Mouse (Mus musculus): Measurements from ENCODE around the gene Tmprss9.
A peak's percentile ranks its signal among the peaks of the same experiment; 100 is the strongest.

Tmprss9 gene

DNA sequence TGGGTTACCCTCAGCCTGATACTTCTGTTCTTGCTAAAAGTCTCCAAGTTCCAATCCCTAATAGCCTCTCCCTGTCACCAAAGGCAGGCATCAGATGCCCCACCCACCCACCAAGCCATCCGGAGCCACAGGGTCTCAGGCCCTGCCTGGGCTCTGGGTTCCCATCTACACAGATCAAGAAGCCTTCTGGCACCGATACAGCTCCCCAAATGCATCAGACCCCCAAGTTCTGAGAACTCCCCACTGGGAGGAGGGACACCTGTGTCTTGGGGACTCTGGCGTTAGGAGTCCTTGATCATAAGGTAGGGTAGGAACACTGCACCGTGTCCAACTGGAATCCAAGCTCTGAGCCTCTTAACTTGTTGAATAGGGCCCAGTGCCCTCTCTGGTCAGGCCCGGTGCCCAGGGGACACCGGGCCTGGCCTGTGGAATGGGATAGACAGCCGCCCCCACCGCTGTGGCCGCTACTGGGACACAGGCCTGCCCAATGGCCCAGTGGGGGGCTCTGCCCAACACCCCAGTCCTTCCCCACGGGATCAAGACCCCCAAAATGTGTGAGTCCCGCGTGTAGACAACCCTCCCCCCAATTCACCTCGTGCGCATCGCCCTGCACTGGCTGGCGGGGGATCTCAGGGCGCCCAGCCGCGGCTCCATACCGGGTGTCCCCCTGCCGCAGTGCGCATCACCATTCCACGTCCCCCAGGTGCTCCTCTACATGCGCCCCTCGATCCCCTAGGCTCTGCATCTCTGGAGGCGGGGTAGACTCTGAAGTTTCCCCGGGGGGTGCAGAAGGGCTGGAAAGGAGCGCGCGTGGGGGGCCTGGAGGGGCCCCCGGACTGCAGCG lies 28.3 kb upstream of the Tmprss9 start:
- no peak for DNase-seq

DNA sequence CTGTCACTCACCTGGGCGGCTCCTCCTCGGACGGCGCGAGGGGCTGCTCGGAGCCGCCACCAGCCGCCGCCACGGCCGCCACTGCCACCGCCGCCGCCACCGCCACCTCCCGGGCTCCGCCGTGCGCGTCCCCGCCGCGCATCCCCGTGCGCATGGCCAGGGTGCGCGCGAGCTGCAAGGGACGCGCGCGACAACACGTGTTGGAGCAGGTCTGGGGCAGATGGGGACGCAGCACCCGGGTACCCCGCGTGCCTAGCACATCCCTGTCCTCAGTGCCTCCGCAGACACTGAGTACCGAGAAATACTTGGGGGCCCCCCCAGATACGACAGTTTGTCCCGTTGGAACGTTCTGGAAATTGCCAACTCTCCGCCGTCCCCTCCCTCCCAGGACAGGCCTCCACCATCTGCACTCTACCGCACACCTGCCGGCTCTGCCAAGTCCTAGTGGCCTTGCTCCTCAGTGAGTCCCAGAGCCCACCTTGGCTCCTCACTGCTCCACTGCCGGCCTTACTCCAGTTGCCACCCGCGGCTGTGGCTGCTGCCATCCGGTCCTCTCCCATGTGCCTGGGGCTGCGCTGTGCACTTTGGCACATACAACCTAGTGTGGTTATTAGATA lies 27.6 kb upstream of the Tmprss9 start, which contains the start of gene Lingo3:
Gene Lingo3, minus strand, starts transcription at position 109 of the 617 bp plus-strand sequence.
- peak; percentile 72 for DNase-seq

DNA sequence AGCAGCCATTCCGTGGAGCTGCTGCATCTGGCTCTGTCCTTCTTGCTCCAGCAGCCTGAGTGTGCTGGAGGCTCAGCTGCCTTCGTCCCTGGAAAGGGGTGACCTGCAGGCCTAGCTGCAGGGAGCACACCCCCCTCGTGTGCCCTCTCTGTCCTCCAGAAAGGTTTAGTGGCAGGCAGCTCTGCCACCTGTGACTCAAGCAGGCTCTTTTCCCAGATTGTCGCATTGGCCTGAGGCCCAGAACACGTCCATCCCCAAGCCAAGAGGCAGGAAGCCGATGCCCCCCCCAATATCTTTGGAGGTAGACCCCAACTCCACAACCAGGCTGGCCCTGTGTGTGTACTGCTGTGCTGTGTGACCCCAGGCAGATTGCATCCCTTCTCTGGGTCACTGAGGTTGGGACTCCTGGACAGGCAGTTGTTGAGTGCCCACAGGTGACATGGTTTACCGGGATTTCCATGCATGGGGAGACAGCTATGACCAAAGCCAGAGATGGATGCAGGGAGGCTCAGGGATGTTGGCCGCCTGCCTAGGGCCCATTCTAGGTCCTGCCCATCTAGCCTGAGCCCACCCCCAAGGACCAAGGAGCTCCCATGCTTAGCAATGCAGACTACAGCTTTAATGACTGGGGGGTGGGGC lies 26.5 kb upstream of the Tmprss9 start:
- no peak for DNase-seq

DNA sequence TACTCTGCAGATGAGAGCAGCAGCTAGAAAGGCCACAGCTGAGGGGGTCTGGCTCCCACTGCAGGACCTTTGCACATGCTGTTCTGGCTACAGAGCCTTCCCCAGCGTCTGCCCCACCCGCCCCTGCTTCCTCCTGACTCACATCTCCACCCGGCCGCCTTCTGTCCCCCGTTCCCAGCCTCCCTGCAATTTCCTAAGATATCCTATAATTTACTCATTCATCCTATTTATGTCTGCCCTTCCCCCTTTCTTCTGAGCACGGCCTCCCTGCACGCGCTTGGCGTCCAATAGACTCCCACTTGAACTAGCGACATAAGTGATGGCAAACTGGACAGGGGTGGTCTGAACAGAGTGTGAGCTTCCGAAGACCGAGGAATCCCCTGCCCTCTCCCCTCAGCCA lies 25.9 kb upstream of the Tmprss9 start:
- no peak for DNase-seq

DNA sequence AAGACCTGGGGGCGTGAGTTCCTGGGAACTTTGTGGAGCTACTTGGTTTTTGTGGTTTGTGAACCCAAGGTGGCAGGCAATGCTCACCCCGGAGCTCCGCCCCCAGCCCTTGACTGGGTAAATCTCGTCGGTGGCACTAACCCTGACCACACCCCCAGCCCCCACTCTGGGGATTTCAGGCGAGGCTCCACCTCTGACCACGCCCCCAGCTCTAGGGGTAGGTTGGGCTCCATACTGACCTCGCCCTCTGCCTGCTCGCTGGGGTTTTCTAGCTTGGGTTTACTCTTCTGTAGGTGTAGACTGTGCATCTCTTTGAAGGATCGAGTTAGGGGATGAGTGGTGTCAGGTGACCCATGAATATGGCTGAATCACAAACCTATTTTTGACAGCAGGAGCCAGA lies 23.1 kb upstream of the Tmprss9 start:
- DNase-seq: no peak

DNA sequence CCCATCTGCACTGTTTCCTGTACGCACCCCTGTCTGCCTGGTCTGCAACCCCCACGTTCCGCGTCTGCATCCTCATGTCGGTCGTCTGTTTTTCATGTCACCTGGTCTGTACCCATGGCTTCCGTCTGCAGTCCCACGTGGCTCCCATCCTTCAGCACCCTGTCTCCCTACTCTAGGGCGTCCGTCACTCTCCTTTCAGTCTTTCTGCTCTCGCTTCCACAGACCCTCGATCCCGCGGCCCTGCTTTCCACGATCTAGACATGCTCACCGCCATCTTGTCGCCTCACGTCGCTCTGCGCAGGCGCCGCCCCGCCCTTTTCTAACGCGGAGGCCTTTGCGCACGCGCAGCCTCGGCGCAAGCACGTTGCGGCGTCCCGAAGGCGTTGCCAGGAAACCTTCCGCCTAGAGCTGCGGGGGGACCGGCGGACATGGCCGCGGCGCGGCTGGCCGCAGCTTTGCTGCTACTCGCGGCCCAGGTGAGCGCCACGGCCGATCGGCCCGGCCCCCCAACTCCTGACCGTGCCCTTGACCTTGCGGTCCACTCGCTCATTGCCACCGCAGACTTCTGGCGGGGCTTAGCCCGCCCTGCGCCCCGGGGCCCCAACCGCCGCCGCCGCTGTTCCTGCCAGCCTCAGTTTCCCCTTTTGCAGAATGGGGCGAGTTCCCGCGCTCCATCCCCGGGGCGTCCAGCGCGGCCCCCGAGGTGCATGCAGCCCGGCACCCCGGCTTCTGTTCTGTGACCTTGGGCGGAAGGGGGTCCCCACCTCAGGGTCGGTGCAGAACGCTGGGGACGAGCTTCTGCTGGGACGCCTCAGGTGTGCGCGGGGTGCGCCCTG lies 16.5 kb upstream of the Tmprss9 start, which contains the start of the genes Lsm7 and Sppl2b:
Gene Lsm7, minus strand, starts transcription at position 297 of the 836 bp plus-strand sequence.
Gene Sppl2b, plus strand, starts transcription at position 363 of the 836 bp plus-strand sequence.
- peak; percentile 98 for DNase-seq

DNA sequence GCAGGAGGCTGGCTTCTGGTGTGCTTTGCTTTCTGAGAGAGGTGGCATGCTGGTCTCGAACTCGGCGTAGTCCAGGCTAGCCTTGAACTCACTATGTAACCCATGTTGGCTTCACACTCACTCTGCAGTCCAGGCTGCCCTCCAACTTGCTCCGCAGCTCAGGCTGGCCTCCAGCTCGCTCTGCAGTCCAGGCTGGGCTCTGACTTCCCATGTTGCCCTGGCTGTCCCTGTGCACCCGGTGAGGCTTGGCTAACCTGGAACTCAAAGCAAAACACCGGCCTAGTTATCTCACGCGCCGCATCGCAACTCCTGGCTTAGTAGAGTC lies 15.9 kb upstream of the Tmprss9 start:
- no peak for DNase-seq

DNA sequence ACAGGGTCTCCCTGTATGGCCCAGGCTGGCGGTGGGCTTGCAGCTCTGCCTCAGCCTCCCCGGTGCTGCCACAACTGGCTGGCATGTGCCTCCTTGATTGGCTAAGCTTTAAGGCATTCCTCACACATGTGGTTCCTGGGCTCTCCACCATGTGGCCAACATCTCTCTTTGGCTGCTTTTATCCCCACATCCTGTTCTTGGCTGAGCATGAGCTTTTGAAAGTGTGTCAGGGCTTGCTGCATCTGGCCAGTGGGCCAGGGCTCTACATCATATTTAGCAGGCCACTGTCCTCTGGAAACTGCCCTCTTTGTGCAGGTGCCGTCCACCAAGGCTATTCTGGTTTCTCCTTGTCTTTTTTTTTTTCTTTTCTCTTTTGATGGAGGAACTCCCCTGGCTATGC lies 15.4 kb upstream of the Tmprss9 start:
- no peak for DNase-seq

DNA sequence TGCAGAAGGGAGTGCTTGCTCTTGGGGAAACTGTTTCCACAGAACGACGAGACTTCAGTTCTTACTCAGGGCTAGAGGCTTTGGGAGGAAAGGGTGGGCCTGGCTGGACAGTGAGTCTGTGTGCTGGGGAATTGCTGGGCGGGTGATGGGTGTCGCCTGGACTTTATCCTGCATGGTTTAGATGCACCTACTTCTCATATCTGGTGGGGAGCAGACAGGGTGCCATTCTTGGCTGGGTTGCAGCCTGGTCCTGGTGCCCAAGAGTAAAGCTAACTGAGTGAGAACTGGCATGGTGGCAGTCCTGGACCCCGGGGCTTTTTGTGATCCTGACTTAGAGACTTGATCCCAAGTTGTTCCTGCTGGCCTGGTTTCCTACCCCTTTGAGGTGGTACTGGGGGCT lies 14.7 kb upstream of the Tmprss9 start:
- DNase-seq: no peak

DNA sequence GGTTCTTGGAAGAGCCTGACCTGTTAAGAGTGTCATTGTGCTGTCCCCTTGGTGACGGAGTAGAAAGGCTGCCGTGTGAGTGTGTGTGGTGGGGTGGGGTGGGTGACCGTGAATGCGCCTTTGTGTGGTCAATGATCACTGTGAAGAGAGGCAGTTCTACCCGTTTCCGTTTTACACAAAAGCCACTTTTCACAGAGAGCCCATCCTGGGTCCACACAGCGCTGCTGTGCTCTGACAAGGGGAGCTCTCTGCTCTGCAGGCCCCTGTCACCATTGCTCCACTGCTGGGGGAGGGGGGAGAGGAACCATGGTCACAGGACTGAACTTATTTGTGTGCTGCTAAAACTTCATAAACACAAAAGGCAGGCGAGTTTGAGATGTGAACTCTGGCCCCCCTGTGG lies 14.3 kb upstream of the Tmprss9 start:
- no peak for DNase-seq

DNA sequence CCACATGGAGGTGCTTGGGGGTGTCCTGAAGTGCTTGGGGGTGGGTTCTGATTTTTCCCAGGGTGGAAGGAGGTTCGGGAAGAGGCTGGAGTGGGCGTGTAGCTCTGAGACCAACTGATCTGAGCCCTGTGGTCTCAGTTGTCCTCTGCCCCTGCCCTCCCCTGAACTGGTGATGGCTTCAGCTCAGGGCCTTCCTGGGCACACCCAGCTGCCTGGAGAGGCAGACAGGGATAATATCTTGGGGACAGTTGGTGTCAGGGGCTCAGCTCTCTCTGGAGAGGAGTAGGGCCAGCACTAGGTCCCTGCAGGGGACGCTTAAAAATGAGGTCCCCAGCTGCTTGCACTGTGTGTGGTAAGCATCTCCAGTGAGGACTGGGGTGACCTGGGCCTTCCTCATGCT lies 13.8 kb upstream of the Tmprss9 start:
- DNase-seq: no peak

DNA sequence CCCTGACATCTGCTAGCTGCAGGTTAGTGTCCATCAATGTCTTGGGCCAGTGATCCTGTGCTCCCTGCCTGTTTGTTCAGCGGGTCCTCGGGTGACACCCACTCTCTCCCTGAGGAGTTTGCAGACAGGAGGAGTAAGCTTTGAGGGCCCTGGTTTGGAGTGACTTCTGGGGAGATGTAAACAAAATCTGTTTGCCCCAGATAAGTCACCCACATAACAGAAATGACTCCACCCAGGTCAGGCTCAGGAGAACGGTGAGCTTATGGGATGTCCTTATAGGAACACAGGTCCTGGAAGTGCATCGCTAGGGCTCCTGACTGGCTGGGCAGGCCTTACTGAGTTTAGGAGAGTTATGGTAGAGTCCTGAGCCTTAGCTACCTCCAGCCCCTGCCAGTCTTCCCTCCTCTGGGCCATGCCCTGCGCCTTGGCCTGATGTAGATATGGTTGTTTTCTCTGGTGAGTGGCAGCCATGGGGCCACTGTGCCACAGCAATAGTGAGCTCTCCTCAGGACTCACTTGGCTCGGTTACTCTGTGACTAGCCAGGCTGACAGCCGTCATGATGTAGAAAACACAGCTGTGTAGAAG lies 13.2 kb upstream of the Tmprss9 start:
- no peak for DNase-seq

DNA sequence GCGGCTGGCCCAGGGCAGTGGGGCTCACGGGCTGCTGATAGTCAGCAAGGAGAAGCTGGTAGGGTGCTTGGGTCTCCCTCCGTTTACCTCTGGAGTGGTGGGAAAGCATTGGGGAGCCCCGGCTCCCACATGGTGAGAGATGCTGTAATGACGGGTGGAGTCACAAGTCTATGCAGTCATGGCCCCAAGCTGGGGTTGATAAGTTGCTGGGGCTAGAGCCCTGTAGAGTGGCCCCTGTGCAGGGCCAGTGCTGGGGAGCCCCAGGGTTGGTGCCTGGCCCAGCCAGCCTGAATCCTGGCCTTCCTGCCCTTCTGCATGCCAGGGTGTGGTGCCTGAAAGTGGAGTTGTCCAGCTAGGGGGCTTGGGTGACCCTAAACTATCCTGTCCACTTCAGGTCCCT lies 9.3 kb upstream of the Tmprss9 start:
- DNase-seq: no peak

DNA sequence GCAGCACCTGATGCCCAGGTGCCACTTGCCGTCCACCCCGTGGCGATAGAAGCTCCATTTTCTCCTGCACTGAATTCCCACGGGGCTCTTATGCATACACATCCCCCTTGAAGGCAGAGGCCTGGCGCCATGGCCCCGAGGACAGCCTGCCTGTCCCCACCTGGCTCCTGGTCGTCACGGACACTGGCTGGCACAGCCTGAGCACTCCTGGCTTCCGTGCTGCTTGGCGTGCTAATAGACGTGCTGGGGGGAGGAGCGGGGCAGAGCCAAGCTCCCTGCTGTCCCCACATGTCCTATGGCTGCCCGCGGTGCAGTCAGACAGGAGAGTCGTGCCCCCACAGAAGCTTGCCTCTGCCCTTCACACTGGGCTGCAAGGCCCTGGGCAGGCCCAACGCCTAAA lies 7.2 kb upstream of the Tmprss9 start:
- no peak for DNase-seq

DNA sequence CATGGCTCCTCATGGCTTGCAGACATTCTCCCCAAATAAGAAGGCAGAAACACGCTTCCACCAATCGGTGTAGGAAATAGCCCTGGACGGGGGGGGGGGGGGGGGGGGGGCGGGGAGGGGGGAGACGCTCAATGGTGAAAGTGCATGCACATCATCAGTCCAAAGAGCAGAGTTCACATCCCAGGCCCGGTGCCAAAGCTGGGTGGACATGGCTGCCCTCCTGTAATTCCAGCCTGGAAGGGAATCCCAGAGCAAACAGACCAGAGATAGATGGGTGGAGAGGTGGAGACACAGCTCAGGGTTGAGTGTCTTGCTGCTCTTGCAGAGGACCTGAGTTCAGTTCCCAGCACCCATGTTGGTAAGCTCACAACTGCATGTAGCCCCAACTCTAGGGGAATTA lies 655 bp upstream of the Tmprss9 start:
- DNase-seq: no peak

DNA sequence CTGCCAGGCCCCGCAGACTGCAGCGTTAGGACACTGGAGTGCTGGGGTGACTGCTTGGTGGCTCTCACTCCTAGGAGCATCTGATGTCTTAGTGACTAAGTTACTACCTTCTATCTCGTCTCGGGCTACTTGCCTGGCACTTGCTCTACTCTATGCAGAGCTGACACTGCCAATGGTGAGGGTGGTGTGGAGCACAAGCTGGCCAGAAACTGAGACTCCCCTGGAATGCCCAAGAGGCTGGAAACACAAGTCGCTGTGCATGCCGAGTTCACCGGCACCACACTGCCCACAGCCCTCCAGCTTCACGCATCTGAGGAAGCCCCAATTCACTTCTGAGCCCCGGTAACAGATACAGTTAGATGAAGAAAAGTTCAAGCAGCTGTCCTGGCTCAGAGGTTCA lies 2.4 kb downstream of the Tmprss9 start:
- no peak for DNase-seq

DNA sequence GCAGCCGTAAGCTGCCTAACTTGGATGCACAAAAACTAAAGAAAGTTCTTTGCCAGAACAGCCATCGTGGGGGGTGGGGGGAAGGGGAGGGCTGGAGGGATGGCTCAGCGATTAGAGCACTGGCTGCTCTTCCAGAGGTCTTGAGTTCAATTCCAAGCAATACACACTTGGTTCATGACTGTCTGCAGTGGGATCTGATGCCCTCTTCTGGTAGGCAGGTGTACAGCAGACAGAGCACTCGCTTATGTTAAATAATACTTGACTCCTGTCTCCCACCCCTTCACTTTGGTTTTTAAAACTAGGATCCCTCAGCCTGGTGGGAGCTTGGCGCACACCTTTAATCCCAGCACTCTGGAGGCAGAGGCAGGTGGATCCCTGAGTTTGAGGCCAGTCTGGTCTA lies 4.4 kb downstream of the Tmprss9 start:
- DNase-seq: peak; percentile 45

DNA sequence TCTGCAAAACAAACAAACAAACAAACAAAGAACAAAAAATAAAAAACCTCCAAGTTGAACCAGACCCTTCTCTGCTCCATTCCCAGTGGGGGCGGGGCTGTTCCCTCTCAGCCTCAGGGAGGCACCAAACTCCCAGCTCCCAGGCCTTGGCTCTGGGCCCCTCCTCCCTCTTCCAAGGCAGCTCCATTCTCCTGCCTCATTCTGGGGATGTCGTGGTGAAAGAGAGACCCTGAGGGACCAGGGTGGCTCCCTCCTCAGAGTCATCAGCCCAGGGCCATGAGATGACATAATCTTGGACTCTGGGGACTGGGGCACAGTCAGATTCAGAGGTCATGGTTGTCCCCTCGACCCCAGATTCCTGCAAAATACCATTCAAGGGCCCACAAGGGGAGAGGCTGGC lies 4.9 kb downstream of the Tmprss9 start:
- DNase-seq: no peak

DNA sequence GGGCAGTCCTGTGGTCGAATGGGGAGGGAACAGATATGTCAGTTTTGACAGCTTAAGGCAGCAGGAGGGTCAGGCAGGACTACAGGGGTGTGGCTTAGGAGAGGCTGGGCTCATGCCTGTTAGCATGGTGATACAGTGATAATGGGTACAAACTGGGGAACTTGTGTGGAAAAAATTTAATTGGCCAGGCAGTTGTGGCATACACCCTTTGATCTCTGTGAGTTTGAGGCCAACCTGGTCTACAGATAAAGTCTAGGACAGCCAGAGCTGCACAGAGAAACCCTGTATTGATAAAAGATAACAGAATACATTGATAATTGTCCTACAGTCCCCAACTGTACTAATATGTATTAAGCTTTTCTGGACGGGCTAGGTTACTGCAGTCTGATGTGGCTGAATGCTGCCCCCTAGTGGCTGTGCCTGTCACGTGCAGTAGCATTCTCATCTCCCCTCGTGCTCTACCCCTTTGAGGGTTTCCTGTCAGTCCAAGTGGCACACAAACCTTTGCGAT lies 8.5 kb downstream of the Tmprss9 start:
- DNase-seq: no peak

DNA sequence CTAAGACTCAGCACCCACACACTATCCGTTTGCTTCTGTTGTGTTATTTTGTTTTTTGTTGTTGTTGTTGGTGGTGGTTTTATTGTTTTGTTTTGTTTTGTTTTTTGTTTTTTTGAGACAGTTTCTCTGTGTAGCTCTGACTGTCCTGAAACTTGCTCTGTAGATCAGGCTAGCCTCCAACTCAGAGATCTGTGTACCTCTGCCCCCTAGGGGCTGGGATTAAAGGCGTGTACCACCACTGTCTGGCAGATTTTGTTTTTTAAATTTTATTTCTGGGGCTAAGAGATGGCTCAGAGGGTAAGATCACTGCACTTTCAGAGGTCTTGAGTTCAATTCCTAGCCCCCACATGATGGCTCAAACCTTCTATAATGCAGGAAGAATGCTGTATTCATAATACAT lies 9.3 kb downstream of the Tmprss9 start:
- DNase-seq: no peak

DNA sequence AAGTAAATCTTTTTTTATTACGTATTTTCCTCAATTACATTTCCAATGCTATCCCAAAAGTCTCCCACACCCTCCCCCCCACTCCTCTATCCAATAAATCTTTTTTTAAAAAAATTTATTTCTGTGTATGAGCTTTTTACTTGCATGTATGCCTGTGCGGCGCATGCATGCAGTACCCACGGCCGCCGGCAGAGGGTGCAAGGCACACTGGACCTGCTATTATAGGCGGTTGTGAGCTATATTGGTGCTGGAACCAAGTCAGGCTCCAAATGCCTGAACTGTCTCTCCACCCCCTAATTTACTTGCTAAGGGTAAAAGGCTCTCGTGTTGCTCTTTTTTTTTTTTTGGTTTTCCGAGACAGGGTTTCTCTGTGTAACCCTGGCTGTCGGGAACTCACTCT lies 9.7 kb downstream of the Tmprss9 start:
- no peak for DNase-seq

DNA sequence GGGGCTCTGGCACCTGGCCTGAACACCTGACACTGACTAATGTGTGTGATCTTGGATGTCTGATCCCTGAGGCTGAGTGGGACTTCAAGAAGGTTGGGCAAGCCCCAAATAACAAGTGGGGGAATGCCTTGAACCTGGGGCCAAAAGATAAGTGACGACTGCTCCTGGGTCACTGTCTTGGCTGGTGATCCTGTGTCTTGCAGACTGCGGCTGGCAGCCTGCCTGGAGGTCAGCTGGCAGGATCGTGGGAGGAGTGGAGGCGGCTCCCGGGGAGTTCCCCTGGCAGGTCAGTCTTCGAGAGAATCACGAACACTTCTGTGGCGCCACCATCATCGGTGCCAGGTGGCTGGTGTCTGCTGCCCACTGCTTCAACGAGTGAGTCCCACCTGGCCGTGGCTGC lies 15.5 kb downstream of the Tmprss9 start:
- no peak for DNase-seq

DNA sequence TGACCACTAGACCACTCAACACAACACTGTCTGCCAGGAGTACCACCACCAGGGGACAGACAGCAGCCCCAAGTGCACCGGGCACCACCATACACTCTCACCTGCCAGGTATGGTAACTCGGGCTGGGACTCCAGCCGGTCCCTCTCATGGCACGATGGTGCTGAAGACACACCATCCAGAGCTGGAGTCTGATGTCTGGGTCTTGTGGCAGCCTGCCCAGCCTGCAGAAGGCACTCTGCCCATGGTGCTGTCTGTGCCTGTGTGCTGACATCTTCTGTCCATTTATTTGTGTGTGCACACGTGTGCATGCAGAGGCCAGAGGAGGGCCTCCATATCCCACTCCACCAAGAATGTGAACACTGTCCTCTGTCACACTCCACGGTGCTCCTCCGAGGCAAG lies 23.5 kb downstream of the Tmprss9 start:
- DNase-seq: no peak
